Mouse (Mus musculus) stomach, embryonic 15.5 days (tissue): ENCODE measurements around the gene Rbfox1. TPM values are rescaled to one million over a fixed set of nuclear protein-coding genes. Genes with fewer than 3 reads are reported as not detected.

Experiments
- ATAC-seq: fragments of 200-750 bp; cut with Nextera tagmentation; 2 replicates; pipeline ENCODE4 v1.8.0; 2017; ENCODE audit warnings: low read depth, moderate number of reproducible peaks, moderate TSS enrichment; ENCODE audit not compliant: insufficient read depth, low FRiP score
- H3K27ac ChIP-seq: fragments of 300-500 bp; sonication (generic); 2 replicates; pipeline ENCODE4 v1.5.1; 2015; ENCODE audit warnings: mild to moderate bottlenecking, inconsistent platforms
- H3K27me3 ChIP-seq: fragments of 300-500 bp; sonication (generic); replicated peaks from 2 replicates; pipeline ENCODE4 v1.6.1; 2015; ENCODE audit warnings: inconsistent platforms
- H3K36me3 ChIP-seq: fragments of 300-500 bp; sonication (generic); 2 replicates; pipeline ENCODE4 v1.6.1; 2015; ENCODE audit warnings: inconsistent platforms
- H3K4me1 ChIP-seq: fragments of 300-500 bp; sonication (generic); 2 replicates; pipeline ENCODE4 v1.6.1; 2015; ENCODE audit warnings: inconsistent platforms
- H3K4me2 ChIP-seq: fragments of 300-500 bp; sonication (generic); 2 replicates; pipeline ENCODE4 v1.6.1; 2015; ENCODE audit warnings: mild to moderate bottlenecking, inconsistent platforms
- H3K4me3 ChIP-seq: fragments of 300-500 bp; sonication (generic); replicated peaks from 2 replicates; pipeline ENCODE4 v1.5.1; 2015; ENCODE audit warnings: inconsistent platforms
- H3K9ac ChIP-seq: fragments of 300-500 bp; sonication (generic); 2 replicates; pipeline ENCODE4 v1.6.1; 2015; ENCODE audit warnings: inconsistent platforms
- H3K9me3 ChIP-seq: fragments of 300-500 bp; sonication (generic); 2 replicates; pipeline ENCODE4 v1.6.1; 2016; ENCODE audit warnings: inconsistent platforms
- WGBS: fragments of 180-500 bp; shearing (Covaris S2); methylation state at CpG from one replicate; pipeline ENCODE4 v1.1.7; 2015; 5-methylcytosine and 5-hydroxymethylcytosine counted together
- polyA plus RNA-seq: library from polyadenylated mRNA; unstranded; fragments of >200 nt; fragmentation: Nextera tagmentation; extraction: Ambion mirVana; gene quantifications from 2 replicates; pipeline ENCODE4 v1.2.1, GENCODE M21; 2015

Gene Rbfox1
- polyA plus RNA-seq, 1 experiment from 2014 or later: 3.5 TPM

- Histone ChIP-seq H3K27me3 (no peaks in the 10 kb centered on the region), H3K4me1 (no peaks in the 10 kb centered on the region), H3K4me3 (no peak overlapping the region), H3K27ac (no peak overlapping the region), H3K36me3 (no peaks in the 10 kb centered on the region), H3K9me3 (no peaks in the 10 kb centered on the region), H3K9ac (no peak overlapping the region), H3K4me2 (no peak overlapping the region)
- 22% methylated on average over 5 of the region's 5 CpGs for WGBS
- no peak for ATAC-seq
Observed at GRCm38 (mm10) chr16:6835051-6835450, 949.9 kb downstream of the Rbfox1 start.

GRCm38 (mm10) chr16:6839299-6839995, 954.3 kb downstream of the Rbfox1 start:
- H3K9ac ChIP-seq: no peak overlapping the region
- 30% methylated on average over 15 of the region's 15 CpGs for WGBS
- H3K27ac ChIP-seq: no peak overlapping the region
- H3K4me3 ChIP-seq: no peak overlapping the region
- H3K27me3 ChIP-seq: no peaks in the 10 kb centered on the region
- no peaks in the 10 kb centered on the region for H3K4me1 ChIP-seq
- no peak overlapping the region for H3K4me2 ChIP-seq
- H3K36me3 ChIP-seq: no peaks in the 10 kb centered on the region
- ATAC-seq: no peak
- no peaks in the 10 kb centered on the region for H3K9me3 ChIP-seq

- Histone ChIP-seq H3K27ac (no peak overlapping the region), H3K9me3 (no peaks in the 10 kb centered on the region), H3K27me3 (no peaks in the 10 kb centered on the region), H3K9ac (no peak overlapping the region), H3K4me1 (no peaks in the 10 kb centered on the region), H3K4me3 (no peak overlapping the region), H3K36me3 (no peaks in the 10 kb centered on the region), H3K4me2 (no peak overlapping the region)
- no peak for ATAC-seq
- 67% methylated on average over 3 of the region's 3 CpGs for WGBS
Observed at GRCm38 (mm10) chr16:6840007-6840406, 954.9 kb downstream of the Rbfox1 start.

DNA sequence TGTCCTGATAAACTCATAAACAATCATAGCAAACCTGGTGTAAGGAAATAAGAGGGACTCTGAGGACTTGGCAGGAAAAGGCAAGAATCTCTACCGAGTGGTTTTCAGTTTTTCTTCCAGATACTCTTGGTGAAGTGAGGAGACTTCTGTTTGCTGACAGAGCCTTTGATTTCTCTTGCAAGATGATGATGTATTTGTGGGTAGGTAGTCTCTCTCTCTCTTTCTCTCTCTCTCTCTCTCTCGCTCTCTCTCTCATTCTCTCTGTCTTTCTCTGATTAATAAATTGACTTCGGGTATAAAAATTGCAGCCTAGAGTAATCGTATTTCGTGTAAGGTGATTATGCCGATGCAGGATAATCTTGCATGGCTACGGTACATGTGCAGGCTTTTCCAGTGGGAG, 955.3 kb downstream of the Rbfox1 start:
- Histone ChIP-seq H3K4me3 (no peak overlapping the region), H3K4me2 (no peak overlapping the region), H3K27me3 (no peaks in the 10 kb centered on the region), H3K9ac (no peak overlapping the region), H3K9me3 (no peaks in the 10 kb centered on the region), H3K36me3 (no peaks in the 10 kb centered on the region), H3K27ac (no peak overlapping the region), H3K4me1 (no peaks in the 10 kb centered on the region)
- WGBS: 76% methylated on average over 7 of the region's 7 CpGs
- ATAC-seq: no peak

GRCm38 (mm10) chr16:6842066-6842785, 957.1 kb downstream of the Rbfox1 start:
- ATAC-seq: no peak
- Histone ChIP-seq H3K9ac (no peak overlapping the region), H3K36me3 (no peaks in the 10 kb centered on the region), H3K4me3 (no peak overlapping the region), H3K4me1 (no peaks in the 10 kb centered on the region), H3K27ac (no peak overlapping the region), H3K4me2 (no peak overlapping the region), H3K9me3 (no peaks in the 10 kb centered on the region), H3K27me3 (no peaks in the 10 kb centered on the region)
- WGBS: 51% methylated on average over 8 of the region's 8 CpGs

- Histone ChIP-seq H3K27ac (no peak overlapping the region), H3K9ac (no peak overlapping the region), H3K27me3 (no peaks in the 10 kb centered on the region), H3K4me3 (no peak overlapping the region), H3K36me3 (no peaks in the 10 kb centered on the region), H3K4me2 (no peak overlapping the region), H3K9me3 (no peaks in the 10 kb centered on the region), H3K4me1 (no peaks in the 10 kb centered on the region)
- 42% methylated on average over 4 of the region's 4 CpGs for WGBS
- ATAC-seq: no peak
Observed at GRCm38 (mm10) chr16:6844659-6845058, 959.5 kb downstream of the Rbfox1 start.

GRCm38 (mm10) chr16:6851393-6851792, 966.2 kb downstream of the Rbfox1 start:
- 75% methylated on average over 9 of the region's 9 CpGs for WGBS

GRCm38 (mm10) chr16:6853796-6854195, 968.6 kb downstream of the Rbfox1 start:
- no peaks in the 10 kb centered on the region for H3K4me1 ChIP-seq
- no peaks in the 10 kb centered on the region for H3K27me3 ChIP-seq
- H3K27ac ChIP-seq: no peak overlapping the region
- H3K9ac ChIP-seq: no peak overlapping the region
- no peak overlapping the region for H3K4me3 ChIP-seq
- H3K36me3 ChIP-seq: no peaks in the 10 kb centered on the region
- no peak for ATAC-seq
- 79% methylated on average over 2 of the region's 2 CpGs for WGBS
- no peak overlapping the region for H3K4me2 ChIP-seq
- H3K9me3 ChIP-seq: no peaks in the 10 kb centered on the region

More at GRCm38 (mm10) chr16:6851393-6851792, 966.2 kb downstream of the Rbfox1 start:
- Histone ChIP-seq H3K9ac (no peak overlapping the region), H3K4me1 (no peaks in the 10 kb centered on the region), H3K4me2 (no peak overlapping the region), H3K36me3 (no peaks in the 10 kb centered on the region), H3K4me3 (no peak overlapping the region), H3K9me3 (no peaks in the 10 kb centered on the region), H3K27me3 (no peaks in the 10 kb centered on the region), H3K27ac (no peak overlapping the region)
- no peak for ATAC-seq

DNA sequence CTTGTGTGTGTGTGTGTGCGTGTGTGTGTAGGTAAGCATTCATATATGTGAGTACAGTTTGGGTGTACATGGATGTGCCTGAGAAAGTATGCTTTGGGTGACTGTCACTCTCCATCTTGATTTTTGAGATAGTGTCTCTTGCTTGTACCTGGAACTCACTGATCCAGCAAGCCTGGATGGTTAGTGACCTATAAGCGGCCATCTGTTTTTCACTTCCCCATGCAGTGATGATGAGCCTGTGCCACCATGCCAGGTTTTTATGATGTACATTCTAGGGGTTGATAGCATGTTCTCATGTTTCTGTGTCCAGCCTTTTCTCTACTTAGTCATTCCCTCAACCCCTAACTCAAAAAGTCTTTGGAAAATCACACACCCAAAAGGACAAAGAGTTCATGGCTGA, 976.5 kb downstream of the Rbfox1 start:
- WGBS: 95% methylated on average over 2 of the region's 2 CpGs
- Histone ChIP-seq H3K27ac (no peak overlapping the region), H3K4me1 (no peaks in the 10 kb centered on the region), H3K4me2 (no peak overlapping the region), H3K9ac (no peak overlapping the region), H3K36me3 (no peaks in the 10 kb centered on the region), H3K4me3 (no peak overlapping the region), H3K27me3 (no peaks in the 10 kb centered on the region), H3K9me3 (no peaks in the 10 kb centered on the region)
- ATAC-seq: no peak

DNA sequence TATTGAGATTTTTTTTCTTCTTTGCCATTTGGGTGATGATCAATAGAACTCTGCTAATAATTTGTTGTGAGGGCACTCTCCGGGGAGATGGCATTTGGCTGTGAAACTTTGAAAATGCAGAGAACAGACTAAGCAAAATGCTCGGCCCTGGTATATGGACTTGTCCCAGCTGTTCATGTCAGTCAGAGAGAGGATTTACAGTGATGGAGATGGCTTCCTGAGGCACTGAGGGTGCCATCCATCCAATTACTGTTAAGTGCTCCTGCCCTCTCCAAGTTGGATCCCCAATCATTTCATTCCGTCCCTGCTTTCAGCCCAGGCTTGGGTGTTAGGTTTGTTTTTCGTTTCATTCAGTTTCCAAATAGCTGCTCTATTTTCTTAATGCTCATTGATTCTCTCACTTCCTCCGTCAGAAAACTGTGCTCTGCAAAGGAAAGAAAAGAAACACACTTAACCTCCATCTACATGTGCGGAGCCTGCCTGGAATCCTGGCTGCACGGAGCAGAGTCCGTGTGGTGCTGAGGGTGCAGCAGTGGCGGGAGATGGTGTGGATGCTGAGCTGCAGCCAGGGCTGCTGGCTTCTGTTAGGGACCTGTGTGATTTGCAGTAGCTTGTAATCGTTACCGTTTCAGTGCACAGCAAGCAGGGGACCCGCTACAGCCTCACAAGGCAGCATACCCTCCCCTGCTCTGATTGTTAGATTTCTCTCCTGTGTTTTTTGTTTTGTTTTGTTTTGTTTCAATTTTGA, 997.7 kb downstream of the Rbfox1 start:
- no peaks in the 10 kb centered on the region for H3K36me3 ChIP-seq
- H3K4me1 ChIP-seq: no peaks in the 10 kb centered on the region
- whole genome bisulfite sequencing: 34% methylated on average over 12 of the region's 12 CpGs
- no peak overlapping the region for H3K4me3 ChIP-seq
- H3K9ac ChIP-seq: no peak overlapping the region
- no peak for ATAC-seq
- H3K4me2 ChIP-seq: no peak overlapping the region
- no peak overlapping the region for H3K27ac ChIP-seq
- no peaks in the 10 kb centered on the region for H3K27me3 ChIP-seq
- H3K9me3 ChIP-seq: no peaks in the 10 kb centered on the region

- ATAC-seq: no peak
- WGBS: 39% methylated on average over 1 of the region's 1 CpGs
- H3K4me1 ChIP-seq: no peaks in the 10 kb centered on the region
Observed at GRCm38 (mm10) chr16:6883798-6884197, 998.6 kb downstream of the Rbfox1 start.

DNA sequence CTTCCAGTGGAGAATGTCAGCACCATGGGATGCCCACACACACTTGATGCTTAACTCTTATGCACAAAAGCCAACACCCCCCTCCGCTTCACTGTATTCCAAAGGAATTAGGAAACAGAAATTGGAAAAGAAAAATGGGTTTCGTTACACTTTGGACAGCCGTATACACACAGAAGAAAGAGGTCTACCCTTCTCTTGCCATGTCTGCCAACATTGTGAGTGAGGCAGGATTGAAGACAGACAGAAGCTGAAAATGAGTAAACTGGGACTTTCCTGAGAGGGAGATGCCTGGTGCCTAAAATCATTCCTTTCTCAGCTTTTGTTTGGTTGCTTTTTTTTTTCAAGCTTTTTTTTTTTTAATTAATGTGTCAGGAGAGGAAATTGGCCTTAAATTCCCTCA, 1000.5 kb downstream of the Rbfox1 start:
- Histone ChIP-seq H3K27ac (no peak overlapping the region), H3K9ac (no peak overlapping the region), H3K4me2 (no peak overlapping the region), H3K36me3 (no peaks in the 10 kb centered on the region), H3K27me3 (no peaks in the 10 kb centered on the region), H3K4me3 (no peak overlapping the region), H3K9me3 (no peaks in the 10 kb centered on the region), H3K4me1 (no peaks in the 10 kb centered on the region)
- no peak for ATAC-seq
- WGBS: 77% methylated on average over 3 of the region's 3 CpGs

More at GRCm38 (mm10) chr16:6883798-6884197, 998.6 kb downstream of the Rbfox1 start:
- no peaks in the 10 kb centered on the region for H3K9me3 ChIP-seq
- H3K27ac ChIP-seq: no peak overlapping the region
- no peaks in the 10 kb centered on the region for H3K27me3 ChIP-seq
- no peak overlapping the region for H3K4me3 ChIP-seq
- no peak overlapping the region for H3K4me2 ChIP-seq
- no peaks in the 10 kb centered on the region for H3K36me3 ChIP-seq
- no peak overlapping the region for H3K9ac ChIP-seq
